Mouse (Mus musculus): ENCODE data around the gene Nrcam.
"Not testable (repeated sequence)": the region's sequence is repeated elsewhere in the genome, so short reads cannot be mapped to it uniquely, and the experiment has no call there.

Gene Nrcam

GRCm38 (mm10) chr12:44328381-44329315 is at the start of gene Nrcam:
TSS of gene Nrcam (plus strand) at chr12:44328885.
- DNase-seq = peak; percentile 80

GRCm38 (mm10) chr12:44280147-44280546 is 48.5 kb upstream of the Nrcam start:
- not testable (repeated sequence) for DNase-seq

GRCm38 (mm10) chr12:44281534-44281933 is 47.2 kb upstream of the Nrcam start:
- no peak for DNase-seq

- no peak for DNase-seq
Measured at GRCm38 (mm10) chr12:44283378-44283777, 45.3 kb upstream of the Nrcam start.

- no peak for DNase-seq
Measured at GRCm38 (mm10) chr12:44286992-44287391, 41.7 kb upstream of the Nrcam start.

- DNase-seq = peak; percentile 57
Measured at GRCm38 (mm10) chr12:44292281-44292680, 36.4 kb upstream of the Nrcam start.

- DNase-seq = no peak
Measured at GRCm38 (mm10) chr12:44300793-44301192, 27.9 kb upstream of the Nrcam start.

- DNase-seq = no peak
Measured at GRCm38 (mm10) chr12:44304012-44304411, 24.7 kb upstream of the Nrcam start.

- DNase-seq = no peak
Measured at GRCm38 (mm10) chr12:44304869-44305268, 23.8 kb upstream of the Nrcam start.

GRCm38 (mm10) chr12:44308221-44308620 is 20.5 kb upstream of the Nrcam start:
- no peak for DNase-seq

- DNase-seq = no peak
Measured at GRCm38 (mm10) chr12:44315212-44315611, 13.5 kb upstream of the Nrcam start.

GRCm38 (mm10) chr12:44325091-44325490 is 3.6 kb upstream of the Nrcam start:
- no peak for DNase-seq

- DNase-seq = peak; percentile 53
Measured at GRCm38 (mm10) chr12:44327452-44327851, 1.2 kb upstream of the Nrcam start.

GRCm38 (mm10) chr12:44329316-44330215 is 881 bp downstream of the Nrcam start:
- DNase-seq = peak; percentile 73

- peak; percentile 30 for DNase-seq
Measured at GRCm38 (mm10) chr12:44330216-44330719, 1.6 kb downstream of the Nrcam start.

- DNase-seq = no peak
Measured at GRCm38 (mm10) chr12:44337136-44337640, 8.5 kb downstream of the Nrcam start.

- no peak for DNase-seq
Measured at GRCm38 (mm10) chr12:44338195-44338622, 9.5 kb downstream of the Nrcam start.

GRCm38 (mm10) chr12:44344075-44344474 is 15.4 kb downstream of the Nrcam start:
- DNase-seq = no peak

- DNase-seq = no peak
Measured at GRCm38 (mm10) chr12:44345251-44345650, 16.6 kb downstream of the Nrcam start.

GRCm38 (mm10) chr12:44346143-44346542 is 17.5 kb downstream of the Nrcam start:
- DNase-seq = no peak

- no peak for DNase-seq
Measured at GRCm38 (mm10) chr12:44355116-44355515, 26.4 kb downstream of the Nrcam start.

GRCm38 (mm10) chr12:44357460-44357859 is 28.8 kb downstream of the Nrcam start:
- no peak for DNase-seq

GRCm38 (mm10) chr12:44357881-44358280 is 29.2 kb downstream of the Nrcam start:
- DNase-seq = no peak
